Mouse (Mus musculus) megakaryocyte-erythroid progenitor cell, adult 5-6 weeks (primary cell): ENCODE measurements at regions not wholly inside any gene's neighbourhood (a gene's known extent, or its start where the extent isn't known, plus 50 kb on each side); places are given as distances from the start of the nearest gene placed in this dataset.

Experiments used
- ATAC-seq: replicated peaks from 2 replicates; pipeline ENCODE4 v1.8.0; 2016; ENCODE audit warnings: mild to moderate bottlenecking, inconsistent platforms; ENCODE audit not compliant: severe bottlenecking, poor library complexity, low FRiP score, low TSS enrichment

- no peak for ATAC-seq
Measured at GRCm38 (mm10) chr11:82596801-82597200, 167.3 kb downstream of the Cct6b start.

DNA sequence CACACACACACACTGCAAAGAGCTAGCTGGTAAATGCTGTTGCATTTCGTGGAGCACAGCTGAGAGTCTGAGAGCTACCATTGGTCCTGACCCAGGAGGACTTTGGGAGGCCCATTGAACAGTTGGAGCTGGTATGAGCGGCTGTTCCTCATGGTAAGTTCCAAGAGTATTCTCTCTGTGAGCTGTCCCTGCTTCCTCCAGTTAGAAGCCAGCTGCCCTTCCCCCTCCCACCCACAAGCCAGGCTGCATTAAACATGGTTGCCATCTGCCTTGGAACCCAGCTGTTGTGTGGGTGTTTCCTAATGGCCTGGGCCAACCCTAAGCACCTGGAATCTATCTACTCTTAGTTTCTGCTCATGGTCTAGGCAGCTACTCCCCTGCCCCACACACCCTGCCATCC, 174.4 kb downstream of the Cct6b start:
- no peak for ATAC-seq

DNA sequence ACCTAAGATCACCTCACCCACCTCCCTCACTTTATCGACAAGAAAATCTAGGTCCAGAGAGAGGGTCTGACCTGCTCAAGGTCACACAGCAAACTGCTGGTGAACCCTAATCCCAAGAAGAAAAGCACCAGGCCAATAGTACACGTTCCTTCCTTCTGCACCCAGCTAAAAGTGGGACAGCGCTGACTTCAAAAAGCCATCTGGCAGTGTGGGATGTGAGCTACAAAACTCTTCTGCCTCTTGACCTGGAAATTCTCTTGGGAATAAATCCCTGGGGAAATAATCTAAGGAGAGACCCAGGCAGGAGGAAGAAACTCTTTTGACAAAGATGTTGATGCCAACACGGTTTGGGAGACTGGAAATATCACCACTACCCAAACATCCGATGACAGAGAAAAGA, 175.4 kb downstream of the Cct6b start:
- no peak for ATAC-seq

GRCm38 (mm10) chr11:82579841-82580415, 184.2 kb downstream of the Cct6b start:
- no peak for ATAC-seq

GRCm38 (mm10) chr11:82576019-82576418, 187.3 kb downstream of the Tmem132e start:
- no peak for ATAC-seq

DNA sequence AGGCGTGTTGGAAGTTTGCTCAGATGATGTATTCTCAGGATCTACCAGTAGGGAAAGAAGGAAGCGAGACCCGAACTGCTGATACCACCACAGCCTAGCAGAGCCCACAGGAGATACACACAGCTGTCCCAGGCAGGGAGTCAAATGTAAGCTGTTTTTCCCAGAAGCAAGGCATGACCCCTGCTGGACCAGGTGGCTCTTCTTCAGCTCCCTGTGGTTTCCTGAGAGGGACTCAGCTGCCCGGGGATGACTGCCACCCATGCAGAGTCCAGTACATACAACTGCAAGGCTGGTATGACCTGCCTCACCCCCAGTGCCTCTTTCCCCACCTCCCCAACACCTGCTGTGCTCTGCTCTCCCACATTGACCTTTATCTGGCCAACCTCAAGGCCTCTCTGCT, 184.4 kb downstream of the Tmem132e start:
- no peak for ATAC-seq

DNA sequence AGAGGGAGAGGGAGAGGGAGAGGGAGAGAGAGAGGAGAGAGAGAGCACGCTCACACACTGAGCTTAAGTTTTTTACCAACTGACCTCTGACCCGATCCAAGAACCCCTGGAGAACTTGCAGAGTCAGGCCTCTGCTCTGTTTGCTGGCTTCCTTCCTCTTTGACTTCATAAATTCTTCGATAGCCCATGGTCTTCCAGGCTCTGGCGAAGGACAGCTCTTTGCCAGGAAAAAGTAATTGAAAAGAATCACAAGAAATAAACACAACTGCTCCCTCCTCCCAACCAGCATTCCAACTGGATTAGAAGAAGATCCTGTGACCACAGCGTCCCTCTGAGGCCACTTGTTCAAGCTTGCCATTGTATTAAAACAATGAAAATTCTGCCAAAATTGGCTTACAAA, 182.8 kb downstream of the Tmem132e start:
- no peak for ATAC-seq

GRCm38 (mm10) chr11:82569819-82570218, 181.1 kb downstream of the Tmem132e start:
- ATAC-seq: no peak

DNA sequence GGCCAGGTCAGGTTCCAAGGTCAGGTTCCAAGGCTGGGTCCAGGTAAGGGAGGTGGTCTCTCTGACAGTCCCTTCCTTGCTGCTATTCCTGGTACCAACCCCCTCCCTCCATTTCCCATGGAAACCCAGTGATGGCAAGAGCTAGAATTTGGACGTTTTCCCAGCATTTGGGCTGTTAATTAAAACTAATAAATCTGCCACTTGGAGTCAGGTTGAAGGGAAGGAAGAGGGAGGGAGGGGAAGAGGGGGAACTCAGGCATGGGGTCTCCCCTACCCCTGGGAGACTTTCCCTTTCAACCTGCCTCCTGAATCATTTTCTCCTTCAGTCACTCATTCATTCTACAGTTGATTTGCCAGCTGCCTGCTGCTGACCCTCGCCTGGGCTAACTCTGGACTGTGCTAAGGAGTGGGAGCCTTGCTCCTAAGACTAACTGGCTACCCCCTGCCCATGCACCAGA, 179.5 kb downstream of the Tmem132e start:
- ATAC-seq: no peak

- ATAC-seq: no peak
Measured at GRCm38 (mm10) chr11:82567014-82567685, 178.4 kb downstream of the Tmem132e start.

GRCm38 (mm10) chr11:82566092-82566491, 177.4 kb downstream of the Tmem132e start:
- ATAC-seq: no peak

DNA sequence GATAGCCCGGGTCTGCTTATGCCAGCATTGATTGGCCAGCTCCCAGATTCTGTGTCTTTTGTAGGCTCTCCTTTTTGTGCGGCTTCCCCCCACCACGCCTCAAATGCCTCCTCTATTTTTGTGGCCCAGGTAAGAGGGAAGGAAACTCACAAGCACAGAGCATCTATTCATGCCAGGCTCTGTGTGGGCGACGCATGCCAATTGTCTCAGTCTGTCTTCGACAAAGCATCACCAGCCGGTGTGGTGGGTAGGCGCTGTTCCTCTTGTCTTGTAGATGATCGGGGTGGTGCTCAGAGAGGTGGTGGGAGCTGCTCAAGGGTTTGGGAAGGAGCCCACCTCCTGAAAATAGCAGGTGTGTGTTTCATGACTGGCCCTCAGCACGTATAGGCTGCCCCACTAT, 175.5 kb downstream of the Tmem132e start:
- no peak for ATAC-seq

- ATAC-seq: no peak
Measured at GRCm38 (mm10) chr11:82542028-82542427, 153.3 kb downstream of the Tmem132e start.

- ATAC-seq: no peak
Measured at GRCm38 (mm10) chr11:82541376-82541775, 152.7 kb downstream of the Tmem132e start.

DNA sequence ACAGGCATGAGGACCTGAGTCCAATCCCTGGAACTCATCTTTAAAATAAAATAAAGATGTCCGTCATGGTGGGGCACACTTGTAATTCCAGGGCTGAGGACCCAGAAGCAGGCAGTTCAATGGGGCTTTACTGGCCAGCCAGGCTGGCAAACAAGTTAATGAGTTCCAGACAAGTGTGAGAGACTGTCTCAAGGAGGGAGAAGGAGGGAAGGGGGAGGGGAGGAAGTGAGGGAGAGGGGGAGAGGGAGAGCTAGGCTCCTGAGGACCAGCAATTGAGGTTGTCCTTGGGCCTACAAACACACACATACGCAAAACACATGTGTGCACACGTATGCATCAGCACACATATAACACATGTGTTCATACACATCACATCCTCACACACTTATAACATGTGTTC, 149.2 kb downstream of the Tmem132e start:
- ATAC-seq: no peak

GRCm38 (mm10) chr11:82523200-82523802, 134.6 kb downstream of the Tmem132e start:
- ATAC-seq: no peak

DNA sequence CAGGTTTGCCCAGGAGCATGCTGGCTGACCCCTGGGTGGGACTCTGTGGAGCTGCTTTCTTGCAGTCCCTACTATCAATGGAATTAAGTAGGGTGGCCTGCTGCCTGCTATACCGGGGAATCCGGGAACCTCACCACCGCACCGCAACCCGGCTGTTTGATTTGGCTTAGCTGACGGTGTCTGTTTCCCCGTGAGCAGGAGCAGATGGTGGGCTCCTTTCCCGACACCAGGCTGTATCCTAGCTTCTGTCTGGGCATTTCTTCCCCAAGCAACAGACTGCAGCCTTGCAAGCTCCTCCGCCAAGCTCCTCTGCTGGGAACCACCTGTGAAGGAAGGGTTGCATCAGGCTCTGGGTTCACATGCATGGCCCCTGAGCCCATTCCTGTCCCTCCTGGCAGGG, 132.7 kb downstream of the Tmem132e start:
- ATAC-seq: no peak

DNA sequence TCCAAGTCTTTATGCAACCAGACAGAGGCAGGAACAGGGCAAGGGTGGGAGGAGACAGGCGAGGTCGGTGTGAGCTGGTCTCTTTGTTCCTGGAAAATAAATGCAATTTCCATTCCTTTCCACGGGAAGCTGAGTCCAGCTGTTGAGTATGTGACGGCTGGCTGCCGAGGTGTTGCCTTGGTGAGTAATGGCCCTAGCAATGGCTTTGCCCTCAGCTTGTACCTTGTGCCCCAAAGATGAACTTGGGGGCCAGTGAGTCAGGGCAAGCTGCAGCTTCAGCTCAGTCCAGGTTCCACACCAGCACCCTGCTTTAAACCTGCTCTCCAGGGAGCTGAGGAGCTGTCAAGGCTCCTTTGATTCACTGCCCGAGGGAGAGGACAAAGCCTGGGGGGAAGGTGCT, 130.0 kb downstream of the Tmem132e start:
- no peak for ATAC-seq

DNA sequence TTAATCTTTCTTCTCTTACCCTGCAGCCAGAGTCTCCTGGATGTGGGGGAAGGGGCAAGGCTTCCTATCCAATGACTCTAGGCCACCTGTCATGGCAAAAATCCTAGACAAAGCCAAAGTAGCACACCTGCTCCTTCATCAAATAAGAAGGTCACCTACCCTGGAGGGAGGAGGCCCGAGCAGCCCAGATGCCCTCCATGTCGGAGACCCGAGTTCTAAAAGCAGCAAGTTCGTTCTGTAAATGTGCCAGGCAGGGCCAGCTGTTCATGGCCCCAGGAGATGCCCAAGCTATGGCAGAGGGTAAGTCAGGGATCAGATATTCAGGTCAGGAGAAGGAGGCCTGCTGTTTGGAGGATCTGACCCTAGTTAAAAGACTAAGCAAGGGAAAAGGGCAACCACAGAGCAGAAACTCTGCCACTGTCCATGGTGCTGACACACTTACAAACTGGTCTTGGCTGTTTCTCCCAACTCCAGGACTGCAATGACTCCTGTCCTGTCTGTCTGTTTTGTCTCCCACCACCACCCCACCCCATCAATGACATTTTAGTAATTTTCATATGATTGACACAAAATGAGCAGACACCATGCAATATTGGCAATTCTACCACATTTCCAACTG, 125.9 kb downstream of the Tmem132e start:
- no peak for ATAC-seq

DNA sequence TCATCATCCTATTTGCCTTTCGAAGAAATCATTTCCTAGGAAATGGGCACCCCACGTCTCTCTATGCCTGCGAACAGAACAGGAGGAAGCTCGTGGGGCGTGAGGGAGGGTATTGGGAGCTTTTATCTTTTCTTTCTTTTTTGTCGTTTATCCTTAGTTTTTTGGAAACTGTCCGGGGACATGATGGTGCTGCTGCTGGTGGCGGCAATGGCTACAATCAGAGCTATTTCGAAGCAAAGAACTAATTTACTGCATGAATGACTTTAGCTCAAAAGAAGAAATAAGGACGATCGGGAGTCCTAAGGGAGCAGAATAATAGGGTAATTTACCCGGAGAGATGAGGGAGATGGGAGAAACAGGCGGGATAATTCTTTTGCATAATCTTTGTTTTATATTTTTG, 119.9 kb downstream of the Tmem132e start:
- no peak for ATAC-seq
